Mouse (Mus musculus) midbrain, embryonic 16.5 days (tissue): ENCODE data around the gene Rexo4. TPM values are rescaled to one million over a fixed set of nuclear protein-coding genes. Genes with fewer than 3 reads are reported as not detected.

ENCODE experiments used
- ATAC-seq: fragments of 200-750 bp; cut with Nextera tagmentation; 2 replicates; pipeline ENCODE4 v1.8.0; 2017; ENCODE audit warnings: moderate TSS enrichment
- H3K27ac ChIP-seq: fragments of 300-500 bp; sonication (generic); 2 replicates; pipeline ENCODE4 v1.5.1; 2014; ENCODE audit warnings: mild to moderate bottlenecking, low read length, mixed read lengths
- H3K27me3 ChIP-seq: fragments of 300-500 bp; sonication (generic); 2 replicates; pipeline ENCODE4 v1.6.1; 2014; ENCODE audit warnings: low read depth, low read length, mixed read lengths; ENCODE audit not compliant: control insufficient read depth, insufficient read depth
- H3K36me3 ChIP-seq: fragments of 300-500 bp; sonication (generic); 2 replicates; pipeline ENCODE4 v1.6.1; 2014; ENCODE audit warnings: mild to moderate bottlenecking, low read length, moderate library complexity, mixed read lengths; ENCODE audit not compliant: control insufficient read depth, insufficient read depth
- H3K4me1 ChIP-seq: fragments of 300-500 bp; sonication (generic); 2 replicates; pipeline ENCODE4 v1.6.1; 2014; ENCODE audit warnings: mild to moderate bottlenecking, low read length, mixed read lengths; ENCODE audit not compliant: control insufficient read depth, insufficient read depth
- H3K4me2 ChIP-seq: fragments of 300-500 bp; sonication (generic); 2 replicates; pipeline ENCODE4 v1.6.1; 2014; ENCODE audit warnings: mild to moderate bottlenecking, low read length, mixed read lengths
- H3K4me3 ChIP-seq: fragments of 300-500 bp; sonication (generic); 2 replicates; pipeline ENCODE4 v1.5.1; 2014; ENCODE audit warnings: low read depth, mild to moderate bottlenecking, low read length, moderate library complexity, mixed read lengths
- H3K9ac ChIP-seq: fragments of 300-500 bp; sonication (generic); 2 replicates; pipeline ENCODE4 v1.6.1; 2014; ENCODE audit warnings: low read depth, low read length, mixed read lengths
- H3K9me3 ChIP-seq: fragments of 300-500 bp; sonication (generic); replicated peaks from 2 replicates; pipeline ENCODE4 v1.6.1; 2014; ENCODE audit warnings: mild to moderate bottlenecking, low read length, mixed read lengths; ENCODE audit not compliant: control insufficient read depth, poor library complexity, severe bottlenecking
- WGBS: fragments of 180-500 bp; shearing (Covaris S2); extraction: QIAGEN DNeasy Blood & Tissue Kit; methylation state at CpG from one replicate; pipeline ENCODE4 v1.1.7; 2014; 5-methylcytosine and 5-hydroxymethylcytosine counted together
- polyA plus RNA-seq: library from polyadenylated mRNA; unstranded; fragments of >200 nt; fragmentation: Nextera tagmentation; extraction: Ambion mirVana; gene quantifications from 2 replicates; pipeline ENCODE4 v1.2.1, GENCODE M21; 2015

The Rexo4 gene
- polyA plus RNA-seq, 1 experiment from 2014 or later: 35.8 TPM

GRCm38 (mm10) chr2:26980361-26980760, 16.2 kb upstream of the Rexo4 start:
- no peak overlapping the region for H3K4me2 ChIP-seq
- WGBS: 89% methylated on average over 1 of the region's 1 CpGs
- H3K9ac ChIP-seq: no peak overlapping the region
- no peak overlapping the region for H3K4me3 ChIP-seq
- no peaks in the 10 kb centered on the region for H3K27me3 ChIP-seq
- no peaks in the 10 kb centered on the region for H3K9me3 ChIP-seq
- no peaks in the 10 kb centered on the region for H3K4me1 ChIP-seq
- H3K27ac ChIP-seq: no peak overlapping the region
- no peaks in the 10 kb centered on the region for H3K36me3 ChIP-seq
- no peak for ATAC-seq

DNA sequence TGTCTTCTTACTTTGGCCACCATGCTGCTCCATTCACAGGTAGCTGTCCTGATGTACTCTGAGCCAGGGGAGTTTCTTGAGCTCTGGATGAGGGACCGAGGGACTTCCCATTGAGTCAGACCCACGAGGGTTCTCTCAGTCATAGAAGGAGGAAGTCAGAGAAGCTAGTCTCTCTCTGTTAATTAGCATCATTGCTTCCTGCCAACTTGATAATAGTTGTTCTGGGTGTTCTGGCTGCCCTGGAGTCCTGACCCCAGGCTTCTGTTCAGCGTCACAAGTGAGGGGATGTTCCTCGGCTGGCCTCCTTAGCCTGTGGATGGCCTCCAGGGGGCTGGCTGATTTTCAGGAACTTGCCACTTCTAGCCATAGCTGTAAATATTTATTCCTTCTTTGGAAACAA, 9.8 kb upstream of the Rexo4 start:
- Histone ChIP-seq H3K36me3 (no peaks in the 10 kb centered on the region), H3K4me3 (no peak overlapping the region), H3K27ac (no peak overlapping the region), H3K4me1 (no peaks in the 10 kb centered on the region), H3K4me2 (no peak overlapping the region), H3K9ac (no peak overlapping the region), H3K9me3 (no peaks in the 10 kb centered on the region), H3K27me3 (no peaks in the 10 kb centered on the region; the same call in 1 of the 2 replicates)
- WGBS: 61% methylated on average over 4 of the region's 4 CpGs
- ATAC-seq: no peak

GRCm38 (mm10) chr2:26973116-26973515, 8.9 kb upstream of the Rexo4 start, which contains the start of gene Adamts13:
Gene Adamts13 (plus strand): TSS chr2:26973416.
- Histone ChIP-seq H3K9ac (no peak within 1 kb of the TSS), H3K4me3 (no peak within 1 kb of the TSS), H3K27me3 (no peaks in the 10 kb centered on the region; the same call in 1 of the 2 replicates), H3K4me2 (no peak within 1 kb of the TSS), H3K9me3 (no peaks in the 10 kb centered on the region), H3K36me3 (no peaks in the 10 kb centered on the region), H3K4me1 (no peaks in the 10 kb centered on the region), H3K27ac (no peak within 1 kb of the TSS)
- WGBS: 68% methylated on average over 3 of the region's 3 CpGs
- no peak for ATAC-seq

DNA sequence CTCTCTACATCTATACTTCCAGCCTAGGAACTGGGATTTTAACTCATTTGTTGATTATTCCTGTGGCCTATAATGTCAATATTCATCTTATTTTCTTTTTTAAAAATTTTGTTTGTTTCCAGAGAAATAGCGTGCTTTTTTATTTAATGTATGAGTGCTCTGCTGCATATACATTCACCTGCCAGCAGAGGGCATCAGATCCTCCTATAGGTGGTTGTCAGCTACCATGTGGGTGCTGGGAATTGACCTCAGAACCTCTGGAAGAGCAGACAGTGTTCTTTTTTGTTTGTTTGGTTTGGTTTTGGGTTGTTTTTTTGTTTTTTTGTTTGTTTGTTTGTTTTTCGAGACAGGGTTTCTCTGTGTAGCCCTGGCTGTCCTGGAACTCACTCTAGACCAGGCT, 3.1 kb upstream of the Rexo4 start:
- peaks cover 17% of the 10 kb centered on the region for H3K4me1 ChIP-seq
- H3K9me3 ChIP-seq: no peaks in the 10 kb centered on the region
- no peak for ATAC-seq
- no peak overlapping the region for H3K4me3 ChIP-seq
- H3K27ac ChIP-seq: no peak overlapping the region
- H3K9ac ChIP-seq: no peak overlapping the region
- no peaks in the 10 kb centered on the region for H3K36me3 ChIP-seq
- H3K4me2 ChIP-seq: no peak overlapping the region
- WGBS: 77% methylated on average over 2 of the region's 2 CpGs
- no peaks in the 10 kb centered on the region for H3K27me3 ChIP-seq

GRCm38 (mm10) chr2:26964724-26965370, 661 bp upstream of the Rexo4 start:
- ATAC-seq: peak; percentile 60
- Histone ChIP-seq H3K9ac (peak overlapping the region; percentile 75), H3K9me3 (no peaks in the 10 kb centered on the region), H3K4me2 (peak overlapping the region; percentile 92), H3K27ac (peak overlapping the region; percentile 91), H3K4me1 (peaks cover 28% of the 10 kb centered on the region), H3K36me3 (no peaks in the 10 kb centered on the region; the same call in 1 of the 2 replicates), H3K27me3 (no peaks in the 10 kb centered on the region), H3K4me3 (peak overlapping the region; percentile 58)
- WGBS: 19% methylated on average over 14 of the region's 14 CpGs

GRCm38 (mm10) chr2:26960756-26961155, 3.4 kb downstream of the Rexo4 start:
- Histone ChIP-seq H3K4me1 (peaks cover 28% of the 10 kb centered on the region), H3K9me3 (no peaks in the 10 kb centered on the region), H3K36me3 (peaks cover 20% of the 10 kb centered on the region), H3K9ac (no peak overlapping the region), H3K27me3 (no peaks in the 10 kb centered on the region), H3K4me3 (no peak overlapping the region), H3K4me2 (no peak overlapping the region), H3K27ac (no peak overlapping the region)
- no peak for ATAC-seq
- 79% methylated on average over 4 of the region's 4 CpGs for WGBS

DNA sequence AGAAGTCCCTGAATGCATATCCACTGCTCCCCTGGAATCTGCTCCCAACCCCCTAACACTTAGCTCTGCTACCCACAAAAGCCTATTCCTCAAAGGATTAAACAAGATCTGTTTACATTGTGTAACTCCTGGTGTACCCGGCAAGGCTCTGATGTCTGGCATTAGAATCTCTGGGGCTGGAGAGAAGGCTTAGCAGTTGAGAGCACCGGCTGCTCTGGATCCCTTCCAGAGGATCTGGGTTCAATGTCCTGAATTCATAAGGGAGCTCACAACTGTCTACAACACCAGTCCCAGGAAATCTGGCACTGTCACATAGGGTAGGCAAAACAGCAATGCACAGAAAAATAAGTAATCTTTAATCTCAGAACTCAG, 6.7 kb downstream of the Rexo4 start:
- no peak overlapping the region for H3K27ac ChIP-seq
- peaks cover 35% of the 10 kb centered on the region for H3K36me3 ChIP-seq
- H3K4me1 ChIP-seq: peaks cover 13% of the 10 kb centered on the region
- ATAC-seq: no peak
- no peaks in the 10 kb centered on the region for H3K27me3 ChIP-seq
- H3K9me3 ChIP-seq: no peaks in the 10 kb centered on the region
- H3K4me3 ChIP-seq: no peak overlapping the region
- H3K4me2 ChIP-seq: no peak overlapping the region
- WGBS: 84% methylated on average over 2 of the region's 2 CpGs
- H3K9ac ChIP-seq: no peak overlapping the region

DNA sequence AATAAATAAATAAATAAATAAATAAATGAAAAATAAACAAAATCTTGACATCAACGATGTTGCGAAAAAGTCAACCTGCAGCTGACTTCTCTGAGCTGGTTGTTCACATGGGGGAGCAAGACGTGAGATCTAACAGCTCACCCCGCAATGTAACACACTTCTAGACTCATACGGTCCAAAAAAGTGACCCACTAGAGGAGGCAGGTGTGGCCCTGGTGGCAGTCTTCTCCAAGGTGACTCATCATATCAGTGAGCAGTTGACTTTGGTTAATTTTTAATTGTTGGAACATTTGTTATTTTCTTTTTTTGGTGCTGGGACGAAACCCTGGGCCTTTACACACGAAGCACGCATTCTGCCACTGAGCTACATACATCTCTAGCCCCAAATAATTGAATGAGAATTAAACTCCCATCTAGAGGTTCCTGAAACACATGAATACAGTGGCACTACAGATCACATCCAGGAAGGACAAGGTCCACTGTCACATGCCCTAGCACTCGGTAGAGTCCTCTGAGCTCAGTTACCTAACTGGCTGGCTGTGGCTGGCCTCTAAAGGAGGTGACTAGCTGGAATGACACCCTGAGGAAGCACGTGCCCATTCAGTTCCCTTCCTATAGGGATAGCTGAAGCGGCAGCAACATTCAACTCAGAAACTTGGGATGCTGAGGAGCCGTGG, 7.2 kb downstream of the Rexo4 start:
- H3K9ac ChIP-seq: no peak overlapping the region
- peaks cover 35% of the 10 kb centered on the region for H3K36me3 ChIP-seq
- H3K4me1 ChIP-seq: peaks cover 8% of the 10 kb centered on the region
- H3K9me3 ChIP-seq: no peaks in the 10 kb centered on the region
- H3K27ac ChIP-seq: no peak overlapping the region
- no peak for ATAC-seq
- 95% methylated on average over 12 of the region's 12 CpGs for WGBS
- H3K4me2 ChIP-seq: no peak overlapping the region
- H3K27me3 ChIP-seq: no peaks in the 10 kb centered on the region
- no peak overlapping the region for H3K4me3 ChIP-seq

DNA sequence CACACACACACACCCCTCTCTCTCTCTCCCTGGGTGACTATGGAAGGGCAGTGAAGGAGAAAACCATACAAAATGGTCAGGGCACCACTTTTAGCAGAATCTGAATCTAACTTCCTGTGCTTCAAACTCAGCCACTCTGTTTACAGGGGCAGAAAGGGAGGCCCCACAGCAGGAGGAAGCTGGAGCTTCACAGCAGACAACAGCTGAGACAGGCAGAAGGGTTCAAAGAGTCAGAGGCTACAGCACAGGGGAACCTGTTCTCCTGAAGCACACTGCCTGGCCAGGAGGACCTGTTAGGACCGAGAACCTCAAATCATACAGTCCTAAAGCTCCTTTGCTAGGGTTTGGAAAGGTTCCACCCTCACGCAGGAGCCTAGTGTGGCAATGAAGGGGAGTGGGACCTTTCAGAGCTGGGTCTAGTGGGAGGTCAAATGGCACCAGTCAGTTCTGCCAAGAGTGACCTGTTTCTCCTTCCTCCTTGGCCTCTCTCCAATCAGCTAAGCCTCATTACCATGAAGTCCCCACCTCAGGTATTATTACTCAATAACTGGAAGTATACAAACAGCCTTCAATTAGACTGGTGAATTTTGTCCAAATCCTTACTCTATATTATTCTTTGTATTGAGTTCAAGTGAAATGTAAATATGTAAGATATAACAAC, 9.3 kb downstream of the Rexo4 start:
- Histone ChIP-seq H3K9ac (no peak overlapping the region), H3K36me3 (peaks cover 42% of the 10 kb centered on the region), H3K27me3 (no peaks in the 10 kb centered on the region), H3K27ac (no peak overlapping the region), H3K9me3 (no peaks in the 10 kb centered on the region), H3K4me2 (no peak overlapping the region), H3K4me1 (no peaks in the 10 kb centered on the region), H3K4me3 (no peak overlapping the region)
- ATAC-seq: no peak
- 94% methylated on average over 2 of the region's 2 CpGs for WGBS
